Mouse (Mus musculus): ENCODE results near the gene P4ha1.

Gene P4ha1

DNA sequence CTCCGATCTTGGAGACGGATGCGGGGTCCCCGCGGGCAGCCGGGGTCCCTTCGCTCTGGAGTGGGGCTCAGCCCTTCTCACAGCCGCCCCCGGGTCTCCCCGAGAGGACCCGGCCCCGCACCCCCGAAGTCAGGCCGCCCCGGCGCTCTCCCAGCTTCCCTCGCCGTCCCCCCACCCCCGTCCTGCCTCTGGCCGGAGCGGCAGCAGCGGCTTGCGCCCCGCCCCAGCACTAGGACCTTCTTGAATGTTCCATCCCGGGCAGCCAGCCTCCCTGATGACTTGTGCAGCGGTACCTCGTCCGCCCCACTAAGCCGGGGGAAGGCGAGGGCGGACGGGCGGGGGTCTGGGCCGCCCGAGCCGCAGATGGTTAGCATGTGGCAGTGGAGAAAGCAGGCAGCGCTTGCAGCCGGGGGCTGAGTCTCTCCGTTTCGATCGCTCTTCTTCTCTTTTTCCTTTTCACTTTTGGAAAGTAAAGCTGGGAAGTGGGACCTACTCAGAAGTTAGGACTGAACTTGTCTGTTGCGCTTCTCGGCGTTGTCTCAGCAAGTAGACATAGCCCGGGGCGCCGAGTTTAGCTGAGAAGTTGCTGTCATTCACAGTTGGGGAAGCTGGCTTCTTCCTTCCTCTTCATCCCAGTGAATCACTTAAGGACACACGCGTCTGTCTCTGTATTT, 529 bp downstream of the P4ha1 start:
- DNase-seq (ENCODE audit: low read depth): peak; percentile 76

DNA sequence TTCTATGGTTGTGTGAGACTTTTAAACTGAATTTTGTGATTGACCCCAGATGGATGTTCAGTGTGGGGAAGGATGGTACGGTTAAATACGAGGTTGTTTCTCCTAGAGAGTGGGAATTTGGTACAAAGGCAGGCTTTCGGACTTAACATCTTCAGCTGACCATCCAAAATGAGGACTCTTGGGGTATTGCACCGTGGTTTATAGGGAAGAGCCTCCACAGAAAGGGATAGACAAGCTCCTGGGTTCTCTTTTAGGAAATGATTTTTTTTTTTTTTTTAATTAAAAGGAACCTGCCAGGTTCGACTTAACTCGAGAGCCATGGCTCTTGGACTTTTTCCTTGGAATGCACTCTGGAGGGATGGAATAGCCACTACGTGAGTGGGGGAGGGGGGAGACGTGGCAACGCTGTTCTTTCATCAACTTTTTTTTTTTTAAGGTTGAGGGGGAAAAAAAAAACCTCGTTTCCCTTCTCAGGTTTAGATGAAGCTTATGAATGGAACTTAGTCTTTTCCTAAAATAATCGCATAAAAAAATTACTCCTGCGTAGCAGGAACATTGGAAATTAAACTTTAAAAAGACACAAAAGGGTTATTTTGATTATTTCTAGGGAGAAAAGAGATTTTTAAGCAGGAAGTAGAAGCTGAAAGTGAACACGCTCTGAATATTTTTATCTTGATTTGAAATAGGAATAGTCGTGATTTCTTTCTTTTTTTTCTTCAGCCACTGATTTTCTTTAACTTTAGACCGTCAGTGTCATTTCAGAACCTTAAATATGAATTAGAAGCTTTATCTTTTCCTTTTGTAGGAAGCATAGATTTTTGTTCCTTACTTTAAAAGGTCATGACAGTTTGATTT, 1.4 kb downstream of the P4ha1 start:
- peak; percentile 73 for DNase-seq (ENCODE audit: low read depth)

DNA sequence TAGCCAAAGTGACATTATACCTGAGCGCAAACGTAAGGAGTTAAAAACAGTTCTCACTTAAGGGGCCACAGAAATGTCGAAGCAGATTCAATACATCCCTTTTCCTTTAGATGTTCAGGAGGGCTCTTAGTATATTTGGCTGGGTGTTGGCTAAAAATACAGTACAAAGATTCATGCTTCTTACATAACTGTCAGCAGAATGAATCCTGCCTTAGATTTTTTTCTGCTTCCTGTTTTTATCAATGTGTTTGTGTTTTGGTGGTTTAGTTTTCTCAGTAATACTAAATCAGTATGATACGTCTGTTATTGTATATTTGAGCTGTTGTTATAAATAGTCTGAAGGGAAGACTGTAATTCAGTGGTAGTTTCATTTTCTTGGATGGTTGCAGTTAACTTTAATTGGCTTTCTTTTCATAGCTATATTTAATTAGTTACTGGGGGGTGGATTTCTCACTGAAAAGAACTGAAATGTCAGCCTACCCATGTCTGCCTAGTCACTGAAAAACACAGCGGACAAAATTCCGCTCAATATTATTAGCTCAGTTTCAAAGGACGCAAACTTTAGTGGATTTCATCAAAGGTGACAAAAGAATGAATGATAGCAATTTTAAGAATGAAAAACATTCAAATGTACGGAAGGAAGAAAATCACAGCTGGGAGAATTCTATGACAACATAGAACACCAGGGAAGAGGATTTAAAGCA, 3.7 kb downstream of the P4ha1 start:
- DNase-seq (ENCODE audit: low read depth): no peak

DNA sequence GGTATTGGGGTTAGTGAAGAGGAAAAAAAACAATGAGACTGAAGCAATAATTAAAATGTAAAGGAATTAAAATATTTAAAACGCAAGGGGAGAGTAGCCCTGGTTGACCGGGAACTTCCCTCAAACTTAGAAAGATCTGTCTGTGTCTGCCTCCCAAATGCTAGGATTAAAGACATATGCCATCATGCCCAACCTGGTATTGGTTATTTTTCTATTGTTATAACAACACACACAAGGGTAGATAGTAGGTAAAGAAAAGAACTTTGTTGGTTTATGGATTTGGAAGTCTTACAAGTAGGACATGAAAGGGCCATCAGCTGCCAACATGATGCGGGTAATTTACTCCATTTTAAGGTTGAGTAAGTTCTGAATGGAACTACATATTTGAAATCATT, 4.2 kb downstream of the P4ha1 start:
- DNase-seq (ENCODE audit: low read depth): no peak

DNA sequence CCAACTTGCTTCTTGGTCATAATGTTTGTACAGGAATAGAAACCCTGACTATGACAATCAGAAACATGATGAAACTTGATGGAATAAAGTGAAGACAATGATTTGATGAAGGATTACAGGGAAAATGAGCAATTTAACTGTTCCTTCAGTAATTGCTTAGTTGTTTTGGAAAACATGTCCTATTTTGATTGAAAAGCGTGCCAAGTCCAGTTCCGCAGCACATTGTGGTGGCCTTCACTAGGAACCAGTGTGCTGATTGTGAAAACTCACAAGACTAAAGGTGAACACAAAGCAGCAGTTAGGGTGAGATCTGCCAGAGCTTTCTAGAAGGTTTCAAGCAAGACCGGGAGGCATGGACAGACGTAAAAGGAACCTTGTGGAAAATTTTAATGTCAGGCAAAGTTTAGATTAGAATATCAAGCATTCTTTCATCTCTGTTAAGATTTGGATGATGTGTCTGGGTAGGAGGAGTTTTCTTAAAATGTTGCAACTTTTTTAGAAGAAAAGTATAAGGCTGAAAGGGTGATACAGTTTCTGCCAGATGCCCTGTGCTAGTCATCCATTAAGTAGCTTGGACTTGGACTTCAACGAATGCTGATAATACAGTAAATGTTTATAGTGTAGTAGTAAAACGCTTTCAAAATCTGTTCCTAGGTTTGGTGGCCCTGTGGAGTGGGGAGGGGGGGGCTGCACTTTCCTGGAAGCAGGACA, 8.6 kb downstream of the P4ha1 start:
- peak; percentile 58 for DNase-seq (ENCODE audit: low read depth)

DNA sequence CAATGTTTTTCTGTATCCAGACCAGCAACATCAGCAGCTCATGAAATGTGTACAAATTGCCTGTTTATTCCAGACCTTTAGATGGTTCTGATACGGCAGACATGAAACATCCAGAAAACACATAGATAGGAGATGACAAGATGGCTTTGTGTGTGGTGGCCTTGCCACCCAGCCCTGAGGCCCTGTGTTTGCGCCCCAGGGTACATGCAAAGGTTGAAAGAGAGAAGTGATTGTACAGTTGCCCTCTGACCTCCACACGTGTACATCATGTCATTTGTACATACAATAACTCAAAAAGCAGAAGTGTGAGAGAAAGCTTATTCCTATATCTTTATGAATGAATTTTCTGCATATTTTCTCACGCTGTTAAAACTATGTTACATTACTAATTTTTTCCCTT, 10.3 kb downstream of the P4ha1 start:
- no peak for DNase-seq (ENCODE audit: low read depth)

DNA sequence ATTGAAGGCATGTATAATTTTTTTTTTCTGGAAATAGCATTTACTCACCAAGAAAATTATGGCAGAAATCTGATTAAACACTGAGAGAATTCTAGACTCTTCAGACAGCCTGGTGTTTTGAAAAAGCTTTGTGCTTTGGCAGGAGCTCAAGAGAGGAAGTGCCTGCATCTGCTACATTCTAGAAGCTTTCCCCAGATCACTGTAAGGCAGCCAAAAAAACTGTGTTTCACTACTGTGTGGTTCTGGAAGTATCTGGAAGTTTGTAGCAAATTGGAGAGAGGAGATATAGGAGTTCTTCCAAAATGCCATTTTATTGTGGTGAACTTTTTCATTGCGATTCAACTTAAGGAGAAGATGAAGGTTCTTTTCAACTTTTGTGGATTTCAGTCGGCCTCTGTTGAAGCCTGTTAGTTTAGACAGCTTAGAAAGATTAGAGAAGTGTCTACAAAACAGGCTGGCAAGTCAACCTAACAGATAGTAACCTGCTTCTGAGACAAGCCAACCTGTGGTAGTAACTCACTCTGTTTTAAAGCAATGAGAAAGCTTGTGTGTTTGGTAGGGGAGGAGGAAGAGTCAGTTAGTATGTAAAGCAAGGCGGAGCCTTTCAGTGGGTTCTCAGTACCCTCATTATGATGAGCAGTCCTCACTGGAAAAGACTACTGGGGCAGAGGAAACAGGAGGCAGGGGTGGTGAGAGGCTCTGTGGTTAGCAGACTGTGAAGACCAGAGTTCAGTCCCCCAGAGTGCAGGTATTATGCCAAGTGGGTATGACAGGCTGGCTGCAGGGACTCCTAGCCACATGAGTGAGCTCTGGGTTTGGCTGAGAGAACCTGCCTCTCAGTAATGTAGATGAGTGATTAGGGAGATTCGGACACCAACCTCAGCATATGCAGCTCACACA, 12.1 kb downstream of the P4ha1 start:
- peak; percentile 84 for DNase-seq (ENCODE audit: low read depth)

DNA sequence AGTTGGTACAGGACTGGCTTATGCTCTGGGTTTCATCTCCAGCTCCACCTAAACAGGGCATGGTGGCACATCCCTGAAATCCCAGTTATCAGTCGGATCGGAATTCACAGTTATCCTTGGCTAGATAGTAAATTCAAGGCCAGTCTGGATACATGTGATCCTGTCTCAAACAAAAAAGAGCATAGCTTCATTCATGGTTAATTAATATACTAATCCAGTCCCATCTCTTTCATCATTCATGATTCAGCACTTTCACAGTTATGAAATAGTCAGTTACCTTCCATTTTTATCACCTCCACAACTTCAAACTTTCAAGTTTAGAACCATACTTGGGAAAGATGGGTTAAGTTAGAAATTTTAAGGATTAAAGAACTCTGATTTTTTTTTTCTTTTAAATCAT, 13.0 kb downstream of the P4ha1 start:
- DNase-seq (ENCODE audit: low read depth): no peak

DNA sequence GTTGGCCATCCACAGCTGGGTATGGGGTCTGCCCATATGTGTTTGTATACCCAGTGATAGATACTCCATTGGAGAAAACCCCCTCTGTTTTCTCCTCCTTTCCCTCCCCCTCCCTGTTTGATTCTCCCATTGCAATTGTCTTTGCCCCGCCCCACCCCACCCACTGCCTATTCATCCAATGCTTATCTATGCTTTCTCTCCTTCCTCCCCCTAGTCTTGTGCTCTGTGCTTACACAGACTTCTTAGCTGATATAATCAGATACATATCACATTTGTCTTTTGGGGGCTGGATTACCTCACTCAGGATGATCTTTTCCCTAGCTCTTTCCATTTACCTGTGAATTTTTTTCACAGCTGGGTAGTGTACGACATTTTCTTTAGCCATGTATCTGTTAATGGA, 23.5 kb downstream of the P4ha1 start:
- DNase-seq (ENCODE audit: low read depth): no peak

DNA sequence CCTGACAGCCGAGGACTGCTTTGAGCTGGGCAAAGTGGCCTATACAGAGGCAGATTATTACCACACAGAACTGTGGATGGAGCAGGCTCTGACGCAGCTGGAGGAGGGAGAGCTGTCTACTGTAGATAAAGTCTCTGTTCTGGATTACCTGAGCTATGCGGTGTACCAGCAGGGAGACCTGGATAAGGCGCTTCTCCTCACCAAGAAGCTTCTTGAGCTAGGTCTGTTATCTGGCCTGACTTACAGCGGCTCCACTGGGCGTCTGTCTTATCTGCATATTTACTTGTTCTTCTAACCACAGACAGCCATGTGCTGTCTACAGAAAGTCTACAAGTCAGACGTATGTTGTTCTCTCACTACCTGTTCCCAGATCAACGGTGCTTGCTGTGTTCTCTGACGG, 25.1 kb downstream of the P4ha1 start:
- DNase-seq (ENCODE audit: low read depth): no peak

DNA sequence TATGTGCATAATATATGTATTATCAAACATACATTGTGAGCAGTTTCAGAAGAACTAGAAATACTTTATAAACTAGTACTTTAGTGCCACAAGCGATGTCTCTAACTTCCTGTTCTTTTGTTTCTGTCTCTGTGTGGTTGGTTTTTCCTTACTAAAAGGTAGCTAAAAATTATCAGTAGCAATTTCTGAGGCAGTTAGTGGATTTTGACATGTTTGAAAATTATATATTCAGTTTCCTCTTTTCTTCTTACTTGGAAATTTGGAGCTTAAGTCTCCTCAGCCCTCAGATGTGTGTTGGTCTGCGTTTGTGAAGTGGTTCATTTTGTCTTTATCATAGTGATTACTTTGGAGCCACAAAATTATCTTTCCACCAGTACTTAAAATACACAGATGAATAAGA, 26.4 kb downstream of the P4ha1 start:
- no peak for DNase-seq (ENCODE audit: low read depth)

DNA sequence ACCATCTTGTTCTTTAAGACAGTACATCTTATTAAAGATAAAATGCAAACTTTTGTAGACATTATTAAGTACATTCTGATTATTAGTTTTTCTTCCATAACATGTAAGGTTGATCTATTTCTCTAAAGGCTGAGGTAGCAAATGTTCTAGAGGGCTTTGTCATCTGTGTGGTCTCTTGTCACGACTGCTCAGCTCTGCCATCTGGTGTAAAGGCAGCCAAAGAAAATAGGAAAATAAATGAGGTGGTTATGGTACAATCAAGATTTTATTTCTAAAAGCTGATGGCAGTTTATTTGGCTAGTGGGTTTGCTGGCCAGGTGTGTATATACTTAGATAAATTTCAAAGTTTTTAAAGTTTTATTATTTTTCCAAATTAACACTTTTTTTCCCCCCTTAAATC, 30.0 kb downstream of the P4ha1 start:
- no peak for DNase-seq (ENCODE audit: low read depth)

DNA sequence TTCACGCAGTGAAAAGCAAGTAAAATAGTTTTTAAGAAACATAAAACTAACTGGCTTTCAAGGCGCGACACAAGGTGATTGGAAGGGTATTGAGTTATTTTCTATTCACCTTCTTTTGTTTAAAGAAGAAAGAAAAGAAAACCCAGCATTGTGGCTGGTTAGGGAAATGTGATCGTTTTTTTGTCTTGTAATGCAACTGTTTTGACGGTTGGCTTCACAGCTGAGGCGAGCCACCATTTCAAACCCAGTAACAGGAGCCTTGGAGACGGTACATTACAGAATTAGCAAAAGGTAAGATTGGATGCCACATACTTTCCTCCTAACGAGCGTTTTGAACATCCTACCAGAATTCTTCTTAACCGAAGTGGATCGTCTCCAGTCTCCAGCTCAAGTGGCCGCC, 31.0 kb downstream of the P4ha1 start:
- DNase-seq (ENCODE audit: low read depth): no peak

DNA sequence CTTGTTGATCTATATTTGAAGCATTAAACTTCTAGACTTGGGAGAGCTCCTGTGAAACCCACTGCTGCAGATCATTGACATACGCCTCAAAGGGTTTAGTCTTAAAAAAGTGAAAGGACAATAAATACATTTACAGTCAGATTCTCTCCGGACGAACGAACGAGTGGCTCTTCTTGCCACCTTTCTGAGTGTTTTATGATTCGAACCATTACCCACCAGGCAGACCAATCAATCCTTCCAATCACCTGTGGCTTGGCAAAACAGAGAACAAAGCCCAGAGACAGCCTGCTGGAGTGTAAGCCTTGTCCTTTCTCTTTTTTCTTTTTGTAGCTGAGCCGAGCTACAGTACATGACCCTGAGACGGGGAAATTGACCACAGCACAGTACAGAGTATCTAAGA, 31.9 kb downstream of the P4ha1 start:
- DNase-seq (ENCODE audit: low read depth): no peak

DNA sequence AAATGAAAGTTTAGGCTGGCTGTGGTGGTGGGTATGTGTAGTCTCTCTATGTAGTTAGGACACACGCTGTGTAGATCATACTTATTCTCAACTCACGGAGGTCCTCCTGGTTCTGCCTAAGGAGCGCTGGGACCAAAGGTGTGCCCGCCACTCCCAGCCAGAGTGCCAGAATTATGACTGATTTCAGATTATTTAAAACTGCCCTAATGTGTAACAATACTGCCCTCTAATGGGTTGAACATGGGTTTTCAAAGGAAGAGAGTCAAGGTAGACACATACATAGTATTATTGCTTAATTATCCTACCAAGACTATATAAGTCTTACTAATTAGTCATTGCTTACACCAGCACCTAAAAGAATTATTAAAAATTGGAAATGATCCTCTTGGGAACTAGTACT, 35.6 kb downstream of the P4ha1 start:
- DNase-seq (ENCODE audit: low read depth): peak; percentile 56

DNA sequence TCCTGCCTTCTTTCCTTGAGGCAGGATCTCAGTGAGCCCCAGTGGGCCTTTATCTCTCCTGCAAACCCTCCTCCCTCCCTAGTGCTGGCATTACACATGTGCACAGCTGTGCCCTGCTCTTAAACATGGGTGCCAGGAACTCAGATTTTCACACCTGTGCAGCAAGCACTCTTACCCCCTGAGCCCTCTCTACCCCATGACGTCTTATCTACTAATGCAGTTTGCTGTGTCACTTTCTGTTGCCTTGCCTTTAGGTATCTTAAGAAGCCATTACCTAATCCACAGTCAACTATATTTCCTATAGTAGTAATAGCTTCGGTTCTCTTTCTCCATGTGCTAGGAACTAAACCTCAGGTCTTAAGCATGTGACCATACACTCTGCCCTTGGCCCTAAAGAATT, 40.1 kb downstream of the P4ha1 start:
- no peak for DNase-seq (ENCODE audit: low read depth)

DNA sequence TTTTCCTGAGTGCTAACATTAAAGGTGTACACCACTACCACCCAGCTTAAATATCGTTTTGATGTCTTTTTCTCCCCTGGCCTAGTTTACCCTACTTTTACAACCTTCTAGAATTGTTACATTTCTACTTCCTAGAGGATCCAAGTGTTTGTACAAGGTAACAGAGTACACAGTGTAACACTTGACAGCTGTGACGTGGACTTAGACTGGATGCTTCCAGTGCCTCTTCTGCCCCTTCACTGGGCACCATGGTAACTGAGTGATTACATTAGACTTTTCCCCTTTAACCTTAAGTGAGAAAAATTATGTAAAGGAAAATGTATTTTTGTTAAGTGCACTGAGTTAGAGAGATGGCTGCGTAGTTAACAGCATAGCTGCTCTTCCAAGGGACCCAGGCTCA, 41.5 kb downstream of the P4ha1 start:
- DNase-seq (ENCODE audit: low read depth): no peak

DNA sequence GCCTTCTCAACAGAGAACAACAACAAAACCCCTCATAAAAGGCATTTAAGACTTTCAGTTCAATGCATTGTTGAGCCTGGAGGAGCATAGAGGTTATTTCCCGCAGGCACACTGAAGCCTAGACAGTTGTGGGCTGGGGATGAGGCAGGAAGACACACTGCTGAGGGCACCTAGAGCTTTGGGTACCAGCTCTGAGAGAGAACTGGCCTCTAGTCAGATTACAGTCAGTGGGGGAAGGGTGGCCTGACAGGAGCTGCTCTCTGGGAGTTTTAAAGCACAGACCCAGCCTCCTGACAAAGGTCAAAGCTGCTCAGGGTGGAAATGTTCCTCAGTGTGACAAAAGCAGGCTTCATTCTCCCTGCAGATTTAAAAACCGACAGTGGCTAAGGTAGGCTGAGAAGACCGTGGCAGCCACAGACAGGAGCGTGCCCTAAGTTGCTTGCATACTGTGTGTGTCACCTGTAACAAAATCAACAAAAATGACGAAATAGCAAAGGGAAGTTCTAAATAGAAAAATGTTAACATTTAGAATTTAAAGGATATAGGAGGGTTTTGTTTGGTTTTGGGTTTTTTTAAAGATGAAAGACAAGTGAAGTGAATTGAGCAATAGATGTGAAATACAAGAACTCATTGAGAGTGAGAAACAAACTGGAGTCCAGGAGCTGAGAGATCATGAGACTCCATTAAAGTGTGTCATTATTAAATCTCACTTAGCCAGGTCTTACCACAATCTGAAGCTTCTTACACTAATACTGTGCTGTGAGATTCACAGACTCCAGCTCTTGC, 42.9 kb downstream of the P4ha1 start:
- DNase-seq (ENCODE audit: low read depth): no peak

DNA sequence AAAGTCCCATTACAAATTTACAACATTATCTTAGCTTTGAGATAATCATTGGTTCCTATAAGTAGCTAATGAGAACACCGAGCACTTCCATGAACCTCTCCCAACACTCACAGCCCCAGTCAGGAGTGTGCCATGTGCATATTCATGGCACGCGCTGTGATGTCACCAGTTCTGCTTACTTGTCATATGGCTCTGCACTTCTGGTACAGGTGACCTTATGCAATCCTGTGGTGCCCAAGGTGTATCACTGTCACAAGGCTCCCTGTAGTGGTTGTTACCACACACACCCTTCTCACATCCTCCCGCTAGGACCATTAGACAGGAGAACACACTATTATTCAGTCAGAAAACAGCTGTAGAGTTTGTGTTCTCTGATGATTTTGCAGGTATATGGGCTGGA, 43.6 kb downstream of the P4ha1 start:
- DNase-seq (ENCODE audit: low read depth): no peak

DNA sequence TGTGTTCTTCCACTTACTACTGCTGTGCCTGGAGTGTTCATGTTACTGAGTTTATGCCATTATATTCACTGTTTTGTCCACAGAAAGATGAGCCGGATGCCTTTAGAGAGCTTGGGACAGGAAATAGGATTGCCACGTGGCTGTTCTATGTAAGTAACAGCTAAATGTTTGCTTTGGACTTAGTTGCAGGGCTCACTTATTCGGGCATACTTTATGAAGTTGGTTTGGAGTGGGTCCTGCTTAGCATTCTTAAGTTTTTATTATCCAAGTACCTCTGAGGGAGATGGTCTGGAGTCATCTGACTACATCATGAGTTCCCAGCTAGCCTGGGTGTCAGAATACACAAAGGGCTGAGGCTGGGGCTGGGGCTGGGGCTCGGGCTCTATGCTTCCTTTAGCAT, 44.1 kb downstream of the P4ha1 start:
- no peak for DNase-seq (ENCODE audit: low read depth)

DNA sequence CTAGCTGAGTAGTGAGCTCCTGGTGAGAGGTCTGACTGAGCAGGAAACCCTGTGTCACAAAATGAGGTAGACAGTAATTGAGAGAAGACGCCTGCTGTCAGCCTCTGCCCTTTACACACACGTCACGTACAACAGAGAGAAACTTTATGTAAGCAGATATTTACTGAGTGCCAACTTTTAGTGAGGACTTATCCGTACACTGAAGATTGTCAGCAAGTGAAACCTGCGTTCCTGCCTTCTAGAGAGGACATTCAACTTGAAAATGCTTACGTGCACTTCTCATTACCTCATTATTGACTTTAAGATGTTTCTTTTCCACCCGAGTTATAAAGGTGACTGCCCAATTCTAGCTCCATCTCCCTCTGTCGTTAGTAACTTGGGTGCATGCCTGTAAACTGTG, 45.6 kb downstream of the P4ha1 start:
- no peak for DNase-seq (ENCODE audit: low read depth)
